Mouse (Mus musculus) embryonic facial prominence, embryonic 12.5 days (tissue): ENCODE data around the gene Ntpcr. TPM values are rescaled to one million over a fixed set of nuclear protein-coding genes. Genes with fewer than 3 reads are reported as not detected.

Source experiments
- ATAC-seq: fragments of 200-750 bp; cut with Nextera tagmentation; 2 replicates; pipeline ENCODE4 v1.8.0; 2017; ENCODE audit not compliant: insufficient number of reproducible peaks, insufficient read depth, low FRiP score, low TSS enrichment
- H3K27ac ChIP-seq: fragments of 300-500 bp; sonication (generic); 2 replicates; pipeline ENCODE4 v1.5.1; 2016; ENCODE audit warnings: mild to moderate bottlenecking
- H3K27me3 ChIP-seq: fragments of 300-500 bp; sonication (generic); 2 replicates; pipeline ENCODE4 v1.6.1; 2016; ENCODE audit warnings: mild to moderate bottlenecking, moderate library complexity
- H3K36me3 ChIP-seq: fragments of 300-500 bp; sonication (generic); 2 replicates; pipeline ENCODE4 v1.6.1; 2016; ENCODE audit warnings: mild to moderate bottlenecking
- H3K4me1 ChIP-seq: fragments of 300-500 bp; sonication (generic); 2 replicates; pipeline ENCODE4 v1.6.1; 2016
- H3K4me2 ChIP-seq: fragments of 300-500 bp; sonication (generic); replicated peaks from 2 replicates; pipeline ENCODE4 v1.6.1; 2016; ENCODE audit warnings: mild to moderate bottlenecking, moderate library complexity
- H3K4me3 ChIP-seq: fragments of 300-500 bp; sonication (generic); 2 replicates; pipeline ENCODE4 v1.5.1; 2016; ENCODE audit warnings: mild to moderate bottlenecking
- H3K9ac ChIP-seq: fragments of 300-500 bp; sonication (generic); 2 replicates; pipeline ENCODE4 v1.6.1; 2016; ENCODE audit warnings: mild to moderate bottlenecking, moderate library complexity
- H3K9me3 ChIP-seq: fragments of 300-500 bp; sonication (generic); 2 replicates; pipeline ENCODE4 v1.6.1; 2016; ENCODE audit warnings: mild to moderate bottlenecking, moderate library complexity
- WGBS: fragments of 180-500 bp; shearing (Covaris S2); methylation state at CpG from one replicate; pipeline ENCODE4 v1.1.7; 2016; 5-methylcytosine and 5-hydroxymethylcytosine counted together
- polyA plus RNA-seq: library from polyadenylated mRNA; unstranded; fragments of >200 nt; fragmentation: Nextera tagmentation; extraction: Ambion mirVana; gene quantifications from 2 replicates; pipeline ENCODE4 v1.2.1, GENCODE M21; 2016

Gene Ntpcr
- polyA plus RNA-seq = 28.4 and 31.9 TPM in 2 replicates

DNA sequence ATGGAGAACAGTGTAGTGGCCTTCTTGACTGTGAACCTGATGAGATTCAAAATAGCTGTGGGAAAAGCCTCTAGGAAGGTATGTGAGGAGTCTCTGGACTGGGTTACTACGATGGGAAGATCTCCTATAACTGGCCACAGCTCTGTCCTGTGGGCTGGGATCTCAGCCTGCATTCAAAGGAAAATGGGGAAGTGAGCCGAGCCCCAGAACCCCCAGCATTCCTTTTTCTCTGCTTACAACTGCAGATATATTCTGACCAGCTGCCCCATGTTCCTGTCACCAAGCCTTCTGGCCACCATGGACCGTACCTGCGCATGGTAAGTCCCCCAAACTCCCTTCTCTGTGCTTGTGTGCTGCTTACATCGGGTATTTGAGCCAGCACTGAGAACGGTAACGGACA, at the start of gene Ntpcr:
Ntpcr (plus strand) TSS at position 218 of the 400 bp plus-strand sequence.
- H3K9ac ChIP-seq = peak within 1 kb of the TSS; percentile 30; the same call in 1 of the 2 replicates
- no peaks in the 10 kb centered on the region for H3K9me3 ChIP-seq
- peaks cover 15% of the 10 kb centered on the region for H3K4me1 ChIP-seq
- no peak within 1 kb of the TSS for H3K27ac ChIP-seq
- no peak within 1 kb of the TSS for H3K4me3 ChIP-seq
- H3K36me3 ChIP-seq = no peaks in the 10 kb centered on the region
- H3K27me3 ChIP-seq = no peaks in the 10 kb centered on the region
- 71% methylated on average over 7 of the region's 7 CpGs for WGBS
- no peak for ATAC-seq
- H3K4me2 ChIP-seq = no peak within 1 kb of the TSS

DNA sequence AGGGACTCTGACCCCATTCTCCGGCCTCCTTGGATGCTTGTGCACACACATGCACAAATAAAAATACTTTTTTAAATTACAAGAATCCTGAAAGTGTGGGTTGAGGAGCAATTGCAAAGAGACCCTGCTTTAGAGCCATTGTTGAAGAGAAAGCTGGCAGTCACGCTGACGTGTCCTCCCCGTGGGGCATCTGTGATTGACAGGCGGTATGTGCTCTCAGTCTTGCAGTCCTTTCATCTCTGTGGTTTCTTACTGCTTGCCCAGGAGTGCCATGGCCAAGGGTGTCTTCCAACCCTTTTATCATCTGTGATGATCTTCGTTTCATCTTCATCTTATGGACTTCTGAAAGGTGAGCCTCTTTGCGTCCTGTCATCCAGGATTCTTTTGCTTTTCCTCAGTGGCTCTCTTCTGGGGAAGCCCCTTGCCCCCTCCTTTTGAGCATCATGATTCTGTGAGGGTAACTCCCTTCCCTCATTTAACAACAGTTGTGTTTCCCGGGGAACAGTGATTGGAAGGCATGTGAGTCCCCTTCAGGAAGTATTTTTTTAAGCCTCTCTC, 48.8 kb upstream of the Ntpcr start:
- ATAC-seq = no peak
- H3K36me3 ChIP-seq = no peaks in the 10 kb centered on the region
- 39% methylated on average over 8 of the region's 8 CpGs for WGBS

DNA sequence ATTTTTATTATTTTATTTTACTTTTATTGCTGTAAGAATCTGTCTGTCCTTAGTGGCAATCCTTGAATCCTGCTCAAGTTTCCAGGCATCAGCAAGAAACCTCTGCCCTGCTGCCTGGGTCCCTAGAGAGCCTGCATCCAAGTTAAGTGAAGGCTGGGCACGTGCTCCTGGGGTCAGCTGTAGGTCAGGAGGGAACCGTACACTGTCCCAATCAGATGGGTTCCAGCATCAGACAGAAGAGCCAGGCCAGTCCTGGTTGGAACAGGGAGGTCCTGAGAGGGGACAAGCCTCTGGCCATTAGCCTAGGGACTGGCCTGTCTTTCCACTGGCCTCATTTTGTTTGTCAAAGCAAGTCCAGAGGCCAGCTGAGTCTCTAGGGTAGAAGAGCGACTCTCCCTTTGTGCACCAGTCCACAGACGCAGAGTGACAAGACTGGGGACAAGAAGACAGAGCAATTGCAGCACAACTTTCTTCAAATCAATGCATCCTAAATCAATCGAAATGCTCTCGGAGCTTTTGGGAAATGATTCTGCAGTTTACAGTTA, 44.5 kb upstream of the Ntpcr start:
- 62% methylated on average over 6 of the region's 6 CpGs for WGBS
- H3K4me2 ChIP-seq = no peak overlapping the region
- H3K4me1 ChIP-seq = peaks cover 4% of the 10 kb centered on the region; the same call in 1 of the 2 replicates
- no peaks in the 10 kb centered on the region for H3K9me3 ChIP-seq
- no peak overlapping the region for H3K9ac ChIP-seq
- H3K27ac ChIP-seq = no peak overlapping the region
- no peak for ATAC-seq
- H3K27me3 ChIP-seq = 0 out of 2 replicates have a peak, but pooled peaks cover 4% of the 10 kb centered on the region
- H3K4me3 ChIP-seq = no peak overlapping the region
- H3K36me3 ChIP-seq = no peaks in the 10 kb centered on the region

More for the DNA sequence above, 48.8 kb upstream of the Ntpcr start:
- no peak overlapping the region for H3K4me3 ChIP-seq
- H3K27me3 ChIP-seq = no peaks in the 10 kb centered on the region
- H3K4me2 ChIP-seq = no peak overlapping the region
- no peaks in the 10 kb centered on the region for H3K9me3 ChIP-seq
- no peak overlapping the region for H3K27ac ChIP-seq
- H3K9ac ChIP-seq = no peak overlapping the region
- peaks cover 4% of the 10 kb centered on the region; the same call in 1 of the 2 replicates for H3K4me1 ChIP-seq

DNA sequence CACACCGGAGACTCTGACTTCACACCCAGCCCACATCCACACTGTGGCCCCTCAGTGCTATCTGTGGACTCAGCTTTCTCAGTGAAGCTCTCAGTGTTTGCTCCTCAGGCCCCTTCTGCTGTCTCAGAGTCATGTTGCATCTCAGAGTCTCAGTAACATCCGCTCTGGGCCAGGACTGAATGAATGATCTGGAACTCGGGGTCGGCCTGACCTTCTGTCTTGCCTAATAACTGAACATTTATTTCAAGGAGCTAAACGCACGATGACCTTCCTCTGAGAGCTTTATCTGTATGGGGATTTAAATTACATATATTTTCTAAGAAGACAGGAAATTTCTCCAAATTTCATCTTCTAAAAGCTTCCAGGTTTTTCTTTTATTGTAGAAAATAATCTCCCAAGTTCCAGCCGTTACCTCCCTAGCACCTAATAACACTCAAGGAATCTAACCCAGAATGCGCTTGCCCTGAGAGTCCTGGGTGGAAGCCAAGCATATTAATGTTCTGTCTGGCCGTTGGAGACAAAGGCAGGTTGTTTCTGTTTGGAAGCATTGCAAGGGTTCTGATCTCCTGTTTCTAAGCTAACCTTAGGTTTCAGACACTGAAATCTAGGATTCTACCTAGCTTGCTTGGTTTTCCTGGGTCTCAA, 43.4 kb upstream of the Ntpcr start:
- no peak overlapping the region for H3K9ac ChIP-seq
- 79% methylated on average over 9 of the region's 9 CpGs for WGBS
- peaks cover 4% of the 10 kb centered on the region; the same call in 1 of the 2 replicates for H3K4me1 ChIP-seq
- H3K9me3 ChIP-seq = no peaks in the 10 kb centered on the region
- H3K36me3 ChIP-seq = no peaks in the 10 kb centered on the region
- H3K4me3 ChIP-seq = no peak overlapping the region
- no peak overlapping the region for H3K4me2 ChIP-seq
- H3K27me3 ChIP-seq = 0 out of 2 replicates have a peak, but pooled peaks cover 4% of the 10 kb centered on the region
- H3K27ac ChIP-seq = no peak overlapping the region
- no peak for ATAC-seq

DNA sequence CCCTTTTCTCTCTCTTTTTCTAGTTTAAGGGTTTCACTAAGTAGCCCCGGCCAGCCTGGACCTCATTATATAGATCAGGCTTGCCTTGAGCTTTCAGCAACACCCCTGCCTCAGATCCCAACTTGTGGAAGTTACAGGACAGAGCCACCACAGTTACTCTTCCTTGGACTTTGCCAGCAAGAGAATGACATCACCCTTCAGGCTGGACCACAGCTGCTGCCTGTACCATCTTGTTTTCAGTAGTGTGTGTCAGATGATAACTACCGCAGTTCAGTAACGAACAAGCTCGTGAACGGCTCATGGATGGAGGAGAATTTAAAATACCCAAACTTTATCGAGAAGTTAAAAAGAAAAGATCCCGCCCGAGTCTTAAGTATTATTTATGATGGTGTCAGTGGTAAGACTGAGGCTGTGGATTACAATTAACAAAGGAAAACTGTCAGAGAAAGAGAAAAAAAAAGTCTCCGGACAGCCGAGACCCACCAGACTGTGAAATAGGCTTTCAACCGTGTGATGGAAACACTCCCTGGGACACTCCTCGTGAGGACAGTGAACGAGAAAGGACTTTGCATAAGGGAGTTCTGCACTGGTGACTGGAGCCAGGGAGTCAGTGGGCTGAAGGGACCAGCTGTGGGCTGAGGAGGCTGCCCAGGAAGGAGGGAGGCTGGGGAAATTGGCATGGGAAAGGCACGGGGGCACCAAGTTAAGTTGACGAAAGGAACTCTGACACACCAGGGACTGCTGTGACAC, 39.4 kb upstream of the Ntpcr start:
- no peak overlapping the region for H3K4me3 ChIP-seq
- no peak overlapping the region for H3K4me2 ChIP-seq
- no peak overlapping the region for H3K9ac ChIP-seq
- no peaks in the 10 kb centered on the region for H3K9me3 ChIP-seq
- no peak for ATAC-seq
- 0 out of 2 replicates have a peak, but pooled peaks cover 4% of the 10 kb centered on the region for H3K27me3 ChIP-seq
- H3K36me3 ChIP-seq = no peaks in the 10 kb centered on the region
- H3K4me1 ChIP-seq = peaks cover 1% of the 10 kb centered on the region; the same call in 1 of the 2 replicates
- H3K27ac ChIP-seq = no peak overlapping the region
- WGBS = 76% methylated on average over 15 of the region's 15 CpGs

DNA sequence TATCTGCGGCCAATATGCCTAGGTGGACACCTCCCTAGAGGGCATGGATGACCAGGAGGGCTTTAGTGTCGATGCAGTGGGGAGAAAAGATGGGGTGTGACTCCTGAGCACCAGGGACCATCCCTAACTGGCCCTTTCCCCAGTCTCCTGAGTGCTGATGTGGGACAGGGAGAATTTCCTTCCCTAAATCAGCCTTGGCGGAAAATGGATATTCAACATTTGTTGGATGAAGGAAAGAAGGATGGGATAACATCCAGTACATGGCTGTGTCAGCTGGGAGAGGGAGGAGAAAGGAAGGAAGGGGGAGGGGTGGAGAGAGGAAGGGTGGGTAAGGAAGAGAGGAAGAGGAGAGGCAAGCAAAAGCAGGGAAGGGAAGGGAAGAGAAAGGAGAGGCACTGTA, 38.8 kb upstream of the Ntpcr start:
- Histone ChIP-seq H3K36me3 (no peaks in the 10 kb centered on the region), H3K9ac (no peak overlapping the region), H3K4me2 (no peak overlapping the region), H3K4me3 (no peak overlapping the region), H3K9me3 (no peaks in the 10 kb centered on the region), H3K27me3 (0 out of 2 replicates have a peak, but pooled peaks cover 4% of the 10 kb centered on the region), H3K27ac (no peak overlapping the region), H3K4me1 (no peaks in the 10 kb centered on the region)
- 84% methylated on average over 3 of the region's 3 CpGs for whole genome bisulfite sequencing
- ATAC-seq = no peak

DNA sequence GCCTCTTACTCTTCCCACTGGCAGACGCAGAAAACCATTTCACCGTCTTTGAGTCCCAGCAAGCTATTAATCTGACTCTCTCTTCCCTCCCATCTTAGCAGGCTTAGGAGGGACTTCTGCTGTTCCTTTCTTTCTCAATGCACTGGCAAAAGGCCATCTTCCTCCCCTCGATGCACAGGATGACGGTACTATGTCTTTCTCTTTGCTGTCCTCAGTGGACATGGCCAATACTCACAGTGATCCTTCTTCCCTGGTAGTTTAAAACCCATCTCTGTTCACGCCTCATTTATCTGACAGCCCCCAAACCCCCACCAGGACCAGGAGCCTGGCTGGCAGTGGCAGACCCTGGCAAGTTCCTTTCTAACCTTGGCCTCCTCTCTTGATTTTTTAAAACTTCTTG, 37.3 kb upstream of the Ntpcr start:
- Histone ChIP-seq H3K27me3 (0 out of 2 replicates have a peak, but pooled peaks cover 4% of the 10 kb centered on the region), H3K27ac (no peak overlapping the region), H3K9me3 (no peaks in the 10 kb centered on the region), H3K9ac (no peak overlapping the region), H3K4me3 (no peak overlapping the region), H3K4me1 (no peaks in the 10 kb centered on the region), H3K4me2 (no peak overlapping the region), H3K36me3 (no peaks in the 10 kb centered on the region)
- WGBS = 79% methylated on average over 5 of the region's 5 CpGs
- no peak for ATAC-seq

DNA sequence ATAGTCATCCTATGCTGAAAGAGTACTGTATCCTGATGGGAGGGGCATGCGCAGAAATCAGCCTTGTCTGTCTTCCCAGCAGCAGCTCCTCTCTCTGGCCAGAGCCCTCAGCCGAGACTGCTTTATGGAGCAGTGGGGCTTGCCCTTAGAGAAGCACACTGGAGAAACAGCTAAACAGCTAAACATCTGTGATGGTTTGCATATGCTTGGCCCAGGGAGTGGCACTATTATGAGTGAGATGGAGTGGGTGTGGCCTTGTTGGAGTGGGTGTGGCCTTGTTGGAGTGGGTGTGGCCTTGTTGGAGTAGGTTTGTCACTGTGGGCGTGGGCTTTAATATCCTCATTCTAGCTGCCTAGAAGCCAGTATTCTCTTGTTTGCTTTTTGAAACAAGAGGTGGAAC, 36.6 kb upstream of the Ntpcr start:
- H3K27ac ChIP-seq = no peak overlapping the region
- no peaks in the 10 kb centered on the region for H3K9me3 ChIP-seq
- no peak overlapping the region for H3K4me2 ChIP-seq
- no peaks in the 10 kb centered on the region for H3K4me1 ChIP-seq
- no peak overlapping the region for H3K9ac ChIP-seq
- H3K36me3 ChIP-seq = no peaks in the 10 kb centered on the region
- ATAC-seq = no peak
- no peak overlapping the region for H3K4me3 ChIP-seq
- 85% methylated on average over 3 of the region's 3 CpGs for WGBS
- H3K27me3 ChIP-seq = 0 out of 2 replicates have a peak, but pooled peaks cover 4% of the 10 kb centered on the region

DNA sequence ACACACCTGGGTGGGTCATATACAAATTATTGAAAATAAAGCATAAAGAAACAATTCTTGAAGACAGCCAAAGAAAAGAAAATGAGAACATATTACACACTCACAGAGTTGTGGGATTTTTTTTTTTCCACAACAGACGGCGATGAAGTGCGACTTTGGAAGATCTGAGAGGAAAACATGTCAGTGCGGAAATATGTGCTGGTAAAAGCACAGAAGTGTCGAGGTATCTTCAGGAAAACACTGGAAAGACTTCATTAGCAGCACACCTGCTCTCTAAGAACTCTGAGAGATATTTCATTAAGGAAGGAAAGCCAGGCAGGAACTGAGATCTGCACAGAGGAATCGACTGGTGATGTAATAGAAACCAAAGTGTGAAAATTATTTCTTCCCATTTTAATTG, 33.8 kb upstream of the Ntpcr start:
- no peaks in the 10 kb centered on the region for H3K9me3 ChIP-seq
- no peak overlapping the region for H3K9ac ChIP-seq
- H3K4me2 ChIP-seq = no peak overlapping the region
- H3K36me3 ChIP-seq = no peaks in the 10 kb centered on the region
- no peak overlapping the region for H3K27ac ChIP-seq
- H3K4me3 ChIP-seq = no peak overlapping the region
- H3K4me1 ChIP-seq = no peaks in the 10 kb centered on the region
- no peak for ATAC-seq
- H3K27me3 ChIP-seq = no peaks in the 10 kb centered on the region
- WGBS = 85% methylated on average over 6 of the region's 6 CpGs

DNA sequence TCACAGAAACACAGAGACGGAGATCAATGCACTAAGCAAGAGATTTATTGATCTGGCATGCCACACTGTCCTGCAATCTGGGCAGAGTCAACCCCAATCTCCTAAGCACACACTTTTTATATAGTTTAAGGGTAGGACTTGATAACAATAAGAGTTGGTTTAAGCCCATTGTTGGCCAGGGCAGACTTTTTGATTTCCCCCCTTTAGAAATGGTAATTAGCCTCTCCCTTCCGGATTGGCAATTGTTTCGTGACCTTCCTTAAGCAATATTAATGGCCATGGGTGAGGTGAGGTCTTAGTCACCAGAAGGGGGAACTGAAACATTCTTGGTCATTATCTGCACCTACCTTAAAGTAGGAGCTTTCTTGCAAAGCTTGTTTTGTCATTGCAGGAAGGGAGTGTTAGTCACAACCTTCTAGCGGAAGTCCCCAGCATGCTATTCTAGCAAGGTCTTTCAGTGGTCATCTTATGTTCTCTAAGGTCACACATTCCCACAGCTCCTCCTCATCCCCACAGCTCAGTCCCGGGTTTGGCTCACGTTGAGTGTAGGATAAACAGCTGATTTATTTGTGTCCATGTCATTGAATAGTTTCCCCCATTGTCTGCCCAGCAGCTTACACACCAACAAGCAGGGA, 30.3 kb upstream of the Ntpcr start:
- no peaks in the 10 kb centered on the region for H3K36me3 ChIP-seq
- no peak for ATAC-seq
- WGBS = 83% methylated on average over 6 of the region's 6 CpGs
- H3K4me3 ChIP-seq = no peak overlapping the region
- no peak overlapping the region for H3K27ac ChIP-seq
- no peaks in the 10 kb centered on the region for H3K4me1 ChIP-seq
- no peaks in the 10 kb centered on the region for H3K9me3 ChIP-seq
- H3K4me2 ChIP-seq = no peak overlapping the region
- H3K27me3 ChIP-seq = no peaks in the 10 kb centered on the region
- no peak overlapping the region for H3K9ac ChIP-seq

DNA sequence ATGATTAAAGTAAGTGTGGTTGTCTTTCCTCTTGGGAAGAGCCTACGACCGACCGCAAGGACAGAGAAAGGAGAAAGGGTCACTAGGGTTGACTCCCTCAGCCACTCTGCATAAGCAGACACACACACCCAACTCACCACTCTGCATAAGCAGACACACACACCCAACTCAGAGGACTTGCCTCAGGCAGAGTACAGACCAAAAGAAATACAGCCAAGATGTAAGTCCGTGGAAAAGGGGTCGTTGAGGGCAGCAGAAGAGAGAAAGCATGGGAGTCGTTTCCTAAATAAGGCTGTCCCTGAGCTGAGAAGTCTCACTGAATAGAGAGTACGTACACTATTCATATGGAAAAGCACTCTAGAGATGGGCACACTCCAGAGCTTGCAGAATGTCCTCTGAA, 29.4 kb upstream of the Ntpcr start:
- H3K9ac ChIP-seq = no peak overlapping the region
- H3K4me2 ChIP-seq = no peak overlapping the region
- ATAC-seq = no peak
- H3K27me3 ChIP-seq = no peaks in the 10 kb centered on the region
- H3K4me1 ChIP-seq = no peaks in the 10 kb centered on the region
- WGBS = 58% methylated on average over 7 of the region's 7 CpGs
- no peak overlapping the region for H3K27ac ChIP-seq
- H3K36me3 ChIP-seq = no peaks in the 10 kb centered on the region
- no peaks in the 10 kb centered on the region for H3K9me3 ChIP-seq
- H3K4me3 ChIP-seq = no peak overlapping the region
